Mouse (Mus musculus): ENCODE measurements around the gene Synpo2l. TPM values are rescaled to one million over a fixed set of nuclear protein-coding genes. Genes with fewer than 3 reads are reported as not detected.

Synpo2l gene
- polyA plus RNA-seq, 1 experiment from 2014 or later: 0.14 TPM

- ATAC-seq (replicated peaks): no peak
- 83% methylated on average over 9 of the region's 9 CpGs for WGBS
- Histone ChIP-seq H3K36me3 (replicated peaks) (no peaks in the 10 kb centered on the region), H3K4me1 (peaks cover 4% of the 10 kb centered on the region; the same call in 1 of the 2 replicates), H3K4me2 (no peak overlapping the region), H3K4me3 (no peak overlapping the region), H3K27ac (no peak overlapping the region), H3K27me3 (replicated peaks) (no peaks in the 10 kb centered on the region; the same call in 1 of the 2 replicates), H3K9ac (no peak overlapping the region), H3K9me3 (no peaks in the 10 kb centered on the region)
Measured at GRCm38 (mm10) chr14:20655731-20656130, 12.4 kb downstream of the Synpo2l start.

GRCm38 (mm10) chr14:20654690-20655421 is 13.3 kb downstream of the Synpo2l start:
- no peaks in the 10 kb centered on the region for H3K4me1 ChIP-seq
- H3K4me3 ChIP-seq: no peak overlapping the region
- H3K4me2 ChIP-seq: no peak overlapping the region
- H3K9ac ChIP-seq: no peak overlapping the region
- H3K27ac ChIP-seq: no peak overlapping the region
- H3K27me3 ChIP-seq (replicated peaks): no peaks in the 10 kb centered on the region; the same call in 1 of the 2 replicates
- no peaks in the 10 kb centered on the region for H3K9me3 ChIP-seq
- H3K36me3 ChIP-seq (replicated peaks): no peaks in the 10 kb centered on the region
- WGBS: 86% methylated on average over 9 of the region's 9 CpGs
- no peak for ATAC-seq (replicated peaks)

- H3K4me1 ChIP-seq: no peaks in the 10 kb centered on the region
- no peak overlapping the region for H3K27ac ChIP-seq
- H3K36me3 ChIP-seq (replicated peaks): no peaks in the 10 kb centered on the region
- H3K4me2 ChIP-seq: no peak overlapping the region
- no peak for ATAC-seq (replicated peaks)
- H3K9me3 ChIP-seq: no peaks in the 10 kb centered on the region
- WGBS: 69% methylated on average over 4 of the region's 4 CpGs
- no peaks in the 10 kb centered on the region; the same call in 1 of the 2 replicates for H3K27me3 ChIP-seq (replicated peaks)
- H3K9ac ChIP-seq: no peak overlapping the region
- no peak overlapping the region for H3K4me3 ChIP-seq
Measured at GRCm38 (mm10) chr14:20651722-20652256, 16.4 kb downstream of the Synpo2l start.

- no peak overlapping the region for H3K4me2 ChIP-seq
- H3K4me1 ChIP-seq: no peaks in the 10 kb centered on the region
- H3K4me3 ChIP-seq: no peak overlapping the region
- H3K9me3 ChIP-seq: no peaks in the 10 kb centered on the region
- H3K27me3 ChIP-seq (replicated peaks): no peaks in the 10 kb centered on the region; the same call in 1 of the 2 replicates
- no peaks in the 10 kb centered on the region for H3K36me3 ChIP-seq (replicated peaks)
- WGBS: 76% methylated on average over 2 of the region's 2 CpGs
- no peak for ATAC-seq (replicated peaks)
- H3K27ac ChIP-seq: no peak overlapping the region
- no peak overlapping the region for H3K9ac ChIP-seq
Measured at GRCm38 (mm10) chr14:20651000-20651399, 17.2 kb downstream of the Synpo2l start.

GRCm38 (mm10) chr14:20646381-20646780 is 21.8 kb downstream of the Synpo2l start:
- Histone ChIP-seq H3K27me3 (replicated peaks) (no peaks in the 10 kb centered on the region), H3K27ac (no peak overlapping the region), H3K4me1 (peaks cover 8% of the 10 kb centered on the region), H3K36me3 (replicated peaks) (no peaks in the 10 kb centered on the region), H3K9me3 (no peaks in the 10 kb centered on the region), H3K9ac (no peak overlapping the region), H3K4me2 (no peak overlapping the region), H3K4me3 (no peak overlapping the region)
- ATAC-seq (replicated peaks): no peak

GRCm38 (mm10) chr14:20645547-20645946 is 22.6 kb downstream of the Synpo2l start:
- peaks cover 8% of the 10 kb centered on the region for H3K4me1 ChIP-seq
- H3K27ac ChIP-seq: no peak overlapping the region
- H3K4me2 ChIP-seq: no peak overlapping the region
- no peaks in the 10 kb centered on the region for H3K27me3 ChIP-seq (replicated peaks)
- WGBS: 26% methylated on average over 3 of the region's 3 CpGs
- H3K9ac ChIP-seq: no peak overlapping the region
- no peak overlapping the region for H3K4me3 ChIP-seq
- H3K9me3 ChIP-seq: no peaks in the 10 kb centered on the region
- ATAC-seq (replicated peaks): no peak
- no peaks in the 10 kb centered on the region for H3K36me3 ChIP-seq (replicated peaks)

- Histone ChIP-seq H3K36me3 (replicated peaks) (no peaks in the 10 kb centered on the region), H3K9ac (peak overlapping the region; percentile 79), H3K27me3 (replicated peaks) (no peaks in the 10 kb centered on the region), H3K27ac (peak overlapping the region; percentile 97), H3K4me3 (peak overlapping the region; percentile 84), H3K4me2 (peak overlapping the region; percentile 76), H3K9me3 (no peaks in the 10 kb centered on the region), H3K4me1 (peaks cover 18% of the 10 kb centered on the region)
- 14% methylated on average over 10 of the region's 10 CpGs for WGBS
- no peak for ATAC-seq (replicated peaks)
Measured at GRCm38 (mm10) chr14:20641438-20641875, 26.7 kb downstream of the Synpo2l start.

GRCm38 (mm10) chr14:20640644-20641437 is 27.3 kb downstream of the Synpo2l start, which contains the start of gene Usp54:
Usp54 (minus strand) TSS chr14:20641063.
- WGBS: under 1% methylated on average over 73 of the region's 73 CpGs
- Histone ChIP-seq H3K9me3 (no peaks in the 10 kb centered on the region), H3K27me3 (replicated peaks) (no peaks in the 10 kb centered on the region), H3K4me1 (peaks cover 18% of the 10 kb centered on the region), H3K4me3 (peak within 1 kb of the TSS; percentile 84), H3K36me3 (replicated peaks) (no peaks in the 10 kb centered on the region), H3K9ac (peak within 1 kb of the TSS; percentile 79), H3K4me2 (peak within 1 kb of the TSS; percentile 76), H3K27ac (peak within 1 kb of the TSS; percentile 97)
- ATAC-seq (replicated peaks): peak; percentile 98

- WGBS: under 1% methylated on average over 16 of the region's 16 CpGs
- peak; percentile 76 for ATAC-seq (replicated peaks)
- H3K9ac ChIP-seq: peak overlapping the region; percentile 79
Measured at GRCm38 (mm10) chr14:20639918-20640619, 28.1 kb downstream of the Synpo2l start.

GRCm38 (mm10) chr14:20638702-20639101 is 29.5 kb downstream of the Synpo2l start:
- no peak overlapping the region for H3K4me2 ChIP-seq
- H3K36me3 ChIP-seq (replicated peaks): no peaks in the 10 kb centered on the region
- H3K4me3 ChIP-seq: no peak overlapping the region
- peaks cover 18% of the 10 kb centered on the region for H3K4me1 ChIP-seq
- no peak for ATAC-seq (replicated peaks)
- 94% methylated on average over 6 of the region's 6 CpGs for WGBS
- H3K9ac ChIP-seq: no peak overlapping the region
- H3K27ac ChIP-seq: no peak overlapping the region
- H3K9me3 ChIP-seq: no peaks in the 10 kb centered on the region
- no peaks in the 10 kb centered on the region for H3K27me3 ChIP-seq (replicated peaks)

More at GRCm38 (mm10) chr14:20639918-20640619, 28.1 kb downstream of the Synpo2l start:
- H3K27me3 ChIP-seq (replicated peaks): no peaks in the 10 kb centered on the region
- H3K4me2 ChIP-seq: peak overlapping the region; percentile 76
- no peaks in the 10 kb centered on the region for H3K36me3 ChIP-seq (replicated peaks)
- peak overlapping the region; percentile 97 for H3K27ac ChIP-seq
- H3K9me3 ChIP-seq: no peaks in the 10 kb centered on the region
- peaks cover 18% of the 10 kb centered on the region for H3K4me1 ChIP-seq
- peak overlapping the region; percentile 84 for H3K4me3 ChIP-seq

- Histone ChIP-seq H3K9me3 (no peaks in the 10 kb centered on the region), H3K27me3 (replicated peaks) (no peaks in the 10 kb centered on the region), H3K36me3 (replicated peaks) (no peaks in the 10 kb centered on the region), H3K4me3 (no peak overlapping the region), H3K4me1 (peaks cover 18% of the 10 kb centered on the region), H3K27ac (no peak overlapping the region), H3K9ac (no peak overlapping the region), H3K4me2 (no peak overlapping the region)
- no peak for ATAC-seq (replicated peaks)
- WGBS: 92% methylated on average over 2 of the region's 2 CpGs
Measured at GRCm38 (mm10) chr14:20637818-20638574, 30.2 kb downstream of the Synpo2l start.

All from midbrain, embryonic 15.5 days (tissue).